Mouse (Mus musculus) brown adipose tissue, adult 24 weeks (tissue): Measurements from ENCODE around the gene Fgf10. TPM values are rescaled to one million over a fixed set of nuclear protein-coding genes. Genes with fewer than 3 reads are reported as not detected.

Source experiments
- H3K27ac ChIP-seq: fragments of 200-500 bp; replicated peaks from 2 replicates; pipeline ENCODE4 v1.5.1; 2012; ENCODE audit warnings: low read depth, mild to moderate bottlenecking, low read length
- H3K4me1 ChIP-seq: fragments of 200-500 bp; 2 replicates; pipeline ENCODE4 v1.6.1; 2012; ENCODE audit warnings: low read length, mixed read lengths; ENCODE audit not compliant: control insufficient read depth, insufficient read depth, insufficient read length
- H3K4me3 ChIP-seq: fragments of 200-500 bp; 2 replicates; pipeline ENCODE4 v1.5.1; 2012; ENCODE audit warnings: low read depth, mild to moderate bottlenecking, low read length, moderate library complexity; ENCODE audit not compliant: insufficient read depth
- polyA plus RNA-seq: library from polyadenylated mRNA; stranded (reverse); fragments of >200 nt; gene quantifications from 2 replicates; pipeline ENCODE4 v1.2.4, GENCODE M21; 2012; ENCODE audit not compliant: missing spikeins, insufficient read depth, insufficient read length

Fgf10 gene
- 2.5 and 4.5 TPM in 2 replicates for polyA plus RNA-seq

DNA sequence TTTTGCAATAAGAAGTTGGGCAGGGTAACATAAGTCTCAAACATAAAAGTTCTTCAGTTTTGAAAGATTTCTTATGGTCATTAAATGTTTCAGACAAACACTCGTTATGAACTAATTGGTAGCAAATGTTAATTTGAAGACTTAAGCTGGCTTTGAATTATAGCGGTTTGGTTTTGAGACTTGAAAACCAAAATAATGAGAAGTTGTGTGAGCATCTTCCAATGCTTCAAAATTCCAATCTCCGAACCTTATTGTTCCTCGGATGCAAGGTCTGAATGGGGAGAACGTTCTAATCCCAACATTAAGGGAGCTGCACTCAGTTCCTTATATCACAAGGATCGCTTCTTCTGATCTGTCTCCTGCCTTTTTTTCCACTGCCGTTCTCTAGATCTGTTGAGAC lies at the start of gene Fgf10:
Fgf10 (plus strand) TSS at position 301 of the 400 bp plus-strand sequence.
- Histone ChIP-seq H3K4me1 (no peaks in the 10 kb centered on the region), H3K27ac (no peak within 1 kb of the TSS), H3K4me3 (no peak within 1 kb of the TSS)

DNA sequence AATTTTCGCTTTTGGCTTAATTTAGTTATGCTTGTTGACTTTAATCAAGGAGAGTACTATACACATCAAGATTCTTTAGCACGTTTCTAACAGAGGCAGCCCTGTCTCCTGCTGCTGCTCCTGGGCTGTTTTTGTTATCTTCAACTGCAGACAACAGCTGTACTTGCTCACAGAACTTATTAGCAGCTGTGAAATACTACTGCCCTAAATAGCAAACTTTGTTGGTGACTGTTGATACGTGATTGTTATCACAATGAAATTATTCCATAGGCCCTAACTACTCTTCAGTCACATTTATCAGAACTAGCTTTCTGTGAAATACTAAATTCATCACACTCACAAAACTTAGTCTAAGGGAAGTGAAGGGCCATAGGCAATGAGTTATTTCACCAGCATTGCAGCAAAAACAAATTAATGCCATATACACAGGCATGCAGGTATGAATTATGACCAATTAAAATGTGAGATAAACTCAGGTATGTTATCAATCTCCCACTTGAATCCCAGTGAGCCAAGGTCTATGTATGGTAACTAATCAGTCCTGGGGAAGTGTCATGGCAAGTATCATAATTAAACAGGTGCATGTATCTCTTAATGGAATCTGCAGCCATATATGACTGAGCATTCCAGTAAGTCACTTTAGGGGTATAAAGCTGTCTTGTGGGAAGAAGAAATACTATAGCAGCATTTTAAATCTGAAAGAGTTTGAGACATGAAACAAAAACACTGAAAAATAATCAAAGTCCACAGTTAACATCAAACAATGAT lies 39.7 kb upstream of the Fgf10 start:
- Histone ChIP-seq H3K4me3 (no peak overlapping the region), H3K4me1 (no peaks in the 10 kb centered on the region), H3K27ac (no peak overlapping the region)

DNA sequence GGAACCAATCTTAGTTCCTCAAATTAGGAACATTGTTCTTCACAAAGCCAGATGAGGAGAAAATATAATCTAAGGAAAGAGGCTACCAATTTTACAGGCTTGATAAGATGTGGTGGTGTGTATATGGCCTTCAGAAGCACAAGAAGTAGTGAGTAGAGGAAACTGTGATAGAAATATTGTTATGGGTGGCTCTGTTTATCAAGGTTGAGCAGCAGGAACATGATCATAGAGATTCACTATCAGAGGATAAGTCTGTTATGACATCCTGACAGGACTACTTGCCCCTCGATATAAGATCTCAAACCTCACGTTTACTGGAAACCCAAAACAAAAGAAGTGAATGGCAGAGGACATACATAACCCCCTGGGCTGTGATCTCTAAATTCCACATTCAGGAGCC lies 38.1 kb upstream of the Fgf10 start:
- no peaks in the 10 kb centered on the region for H3K4me1 ChIP-seq

DNA sequence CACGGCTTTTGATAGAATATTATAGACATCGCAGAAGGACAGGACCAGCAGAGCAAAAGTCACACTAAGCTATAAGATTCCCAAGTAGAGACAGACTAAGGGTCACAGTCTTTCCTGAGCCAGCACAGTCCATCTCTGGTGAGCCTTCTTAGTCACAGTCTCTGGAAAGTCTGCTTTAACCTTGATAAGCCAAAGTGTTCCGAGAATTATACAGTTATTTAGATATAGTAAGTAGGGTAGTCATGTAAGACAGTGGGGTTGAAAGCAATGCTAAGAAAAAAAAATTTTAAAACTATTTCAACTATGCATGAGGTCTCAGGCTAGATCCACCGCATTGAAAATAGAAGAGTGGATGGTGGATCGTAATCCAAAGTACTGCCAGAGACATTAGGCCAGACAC lies 33.5 kb upstream of the Fgf10 start:
- Histone ChIP-seq H3K4me3 (no peak overlapping the region), H3K4me1 (no peaks in the 10 kb centered on the region), H3K27ac (no peak overlapping the region)

More for the DNA sequence above, 38.1 kb upstream of the Fgf10 start:
- Histone ChIP-seq H3K27ac (no peak overlapping the region), H3K4me3 (no peak overlapping the region)

DNA sequence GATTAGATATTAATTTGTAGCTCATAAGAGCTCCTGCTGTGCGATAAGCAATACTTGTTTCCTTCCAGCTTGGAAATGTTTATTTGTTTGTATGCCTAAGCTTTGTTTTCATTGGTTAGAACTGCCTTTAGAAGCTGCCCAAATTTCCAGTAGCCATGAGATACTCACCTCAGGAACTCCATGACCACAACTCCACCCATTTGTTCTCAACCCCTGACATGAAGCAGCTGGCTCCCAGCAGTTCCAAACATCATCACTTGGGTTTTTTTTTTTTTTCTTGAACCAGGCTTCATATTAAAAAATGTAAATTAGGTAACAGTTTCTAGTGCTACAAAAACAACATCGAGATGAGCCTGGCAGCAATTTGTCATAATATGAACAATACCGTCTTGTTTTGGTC lies 27.0 kb upstream of the Fgf10 start:
- Histone ChIP-seq H3K4me3 (no peak overlapping the region), H3K4me1 (no peaks in the 10 kb centered on the region), H3K27ac (no peak overlapping the region)

DNA sequence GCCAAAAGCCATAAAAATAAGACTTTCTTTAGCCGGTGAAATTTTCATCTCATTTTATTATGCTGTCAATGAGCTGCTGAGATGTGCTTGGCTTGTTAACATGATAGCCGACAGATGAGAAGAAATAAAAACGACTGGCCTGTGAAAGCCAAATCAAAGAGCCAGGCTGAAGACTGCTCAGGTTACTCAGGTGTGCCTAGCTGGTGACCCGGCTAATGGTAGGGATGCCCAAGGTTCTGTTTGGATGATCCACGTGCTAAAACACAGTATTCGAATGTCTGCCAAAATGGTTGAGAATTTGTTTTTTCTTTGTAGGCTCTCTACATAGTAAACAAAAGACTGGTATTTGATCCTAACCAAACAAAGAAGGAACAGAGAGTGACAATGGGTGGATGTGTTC lies 26.5 kb upstream of the Fgf10 start:
- no peak overlapping the region for H3K27ac ChIP-seq
- H3K4me1 ChIP-seq = no peaks in the 10 kb centered on the region
- H3K4me3 ChIP-seq = no peak overlapping the region

DNA sequence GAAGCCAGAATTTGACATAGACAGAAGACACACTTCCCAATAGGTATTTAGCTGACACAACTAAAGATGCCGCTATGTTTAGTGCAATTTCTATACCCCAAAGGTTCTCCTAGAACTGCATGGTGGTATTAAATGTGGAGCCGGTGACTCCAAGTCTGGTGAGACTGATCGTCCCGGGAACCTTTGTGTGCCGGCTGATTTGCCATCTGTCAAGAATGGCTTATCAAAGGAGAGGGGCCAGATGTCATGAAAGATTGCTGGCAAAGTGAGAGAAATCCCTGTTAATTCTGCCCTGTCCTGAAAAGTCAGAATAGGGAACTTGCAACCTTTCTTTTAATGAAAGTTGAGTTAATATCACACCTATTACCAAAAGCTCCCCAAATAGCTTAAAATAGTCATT lies 12.6 kb upstream of the Fgf10 start:
- no peak overlapping the region for H3K4me3 ChIP-seq
- no peak overlapping the region for H3K27ac ChIP-seq
- H3K4me1 ChIP-seq = no peaks in the 10 kb centered on the region

DNA sequence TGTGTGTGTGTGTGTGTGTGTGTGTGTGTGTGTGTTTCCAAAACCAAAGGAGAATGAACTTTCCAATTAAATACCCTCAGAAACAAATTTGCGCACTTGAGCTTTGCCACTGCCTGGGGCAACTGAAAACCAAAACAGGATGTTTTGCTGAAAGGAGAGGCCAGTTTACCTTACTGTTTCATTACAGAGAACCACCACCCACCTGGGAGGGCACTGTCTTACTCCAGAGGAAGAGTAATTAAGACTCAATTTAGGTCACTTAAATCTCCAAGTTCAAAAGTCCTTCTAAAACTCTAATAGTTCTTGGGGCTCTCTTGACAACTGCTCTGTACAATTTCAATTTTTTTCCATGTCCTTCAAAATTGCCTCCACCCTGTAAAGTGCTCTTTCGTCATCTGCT lies 11.6 kb upstream of the Fgf10 start:
- no peak overlapping the region for H3K27ac ChIP-seq
- no peak overlapping the region for H3K4me3 ChIP-seq
- H3K4me1 ChIP-seq = no peaks in the 10 kb centered on the region

DNA sequence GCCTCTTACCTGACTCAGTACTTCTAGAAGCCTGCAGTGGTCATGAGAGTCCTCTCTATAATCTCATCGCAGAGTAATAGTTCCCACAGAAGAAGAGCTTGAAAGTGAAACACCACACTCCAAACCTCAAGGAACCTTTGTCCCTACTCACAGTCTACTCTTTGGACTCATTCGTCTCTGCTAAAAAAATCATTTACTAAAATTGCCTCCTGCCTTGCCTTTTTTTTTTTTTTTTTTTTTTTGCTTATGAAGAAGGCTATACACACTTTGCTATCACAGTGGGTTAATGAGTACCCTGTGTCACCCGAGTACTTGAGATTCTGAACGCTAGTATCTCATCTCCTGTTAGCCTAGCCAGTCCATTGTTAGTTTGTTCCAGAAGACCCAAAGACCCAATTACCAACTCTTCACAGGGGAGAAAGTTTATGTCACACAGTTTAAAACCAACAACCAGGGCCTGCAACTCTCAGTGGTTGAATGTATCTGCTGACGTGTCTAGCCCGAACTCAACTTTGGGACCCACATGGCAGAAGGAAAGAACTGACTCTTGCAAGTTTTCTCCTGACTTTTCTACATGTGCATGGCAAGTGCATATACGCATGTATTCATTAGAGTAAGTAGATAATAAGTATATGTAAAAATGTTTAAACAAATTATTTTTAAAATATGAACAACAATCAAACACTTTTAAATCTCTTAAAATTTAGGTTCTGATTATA lies 10.8 kb upstream of the Fgf10 start:
- H3K27ac ChIP-seq = no peak overlapping the region
- no peaks in the 10 kb centered on the region for H3K4me1 ChIP-seq
- no peak overlapping the region for H3K4me3 ChIP-seq

DNA sequence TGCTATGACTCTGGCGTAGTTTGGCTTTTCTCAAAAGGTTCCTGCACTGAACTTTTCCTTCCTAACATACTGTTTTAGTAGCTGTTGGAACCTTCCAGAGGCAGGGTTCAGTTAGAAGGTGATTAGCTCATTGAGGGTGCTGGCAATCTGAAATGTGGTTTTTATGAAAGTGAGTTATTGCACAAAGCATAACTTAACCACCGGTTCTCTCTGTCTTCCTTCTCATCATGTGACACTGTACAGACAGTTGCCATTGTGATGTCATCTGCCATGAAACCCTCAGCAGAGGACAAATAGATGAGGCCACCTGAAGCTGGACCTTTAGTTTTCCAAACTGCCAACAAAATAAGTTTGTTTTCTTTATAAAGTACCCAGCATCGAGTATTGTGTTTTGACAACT lies 7.9 kb upstream of the Fgf10 start:
- H3K4me1 ChIP-seq = no peaks in the 10 kb centered on the region
- H3K27ac ChIP-seq = no peak overlapping the region
- H3K4me3 ChIP-seq = no peak overlapping the region

DNA sequence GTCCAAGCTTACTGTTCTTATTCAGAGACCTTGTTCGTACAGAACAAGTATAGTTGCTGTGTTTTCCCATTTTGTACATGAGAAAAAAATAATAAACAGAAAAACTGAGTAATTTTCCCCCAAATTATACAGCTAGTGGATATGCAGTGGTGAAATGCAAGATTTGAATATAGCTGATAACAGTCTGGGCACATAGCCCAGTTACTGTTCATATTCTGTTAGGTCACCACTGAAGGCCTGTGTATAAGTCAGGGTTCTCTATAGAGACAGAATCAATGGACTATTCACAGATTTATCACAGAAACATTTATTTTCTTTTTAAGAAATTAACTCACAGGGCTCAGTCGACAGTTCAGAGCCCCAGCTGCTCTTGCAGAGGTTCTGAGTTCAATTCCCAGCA lies 4.7 kb upstream of the Fgf10 start:
- no peaks in the 10 kb centered on the region for H3K4me1 ChIP-seq
- no peak overlapping the region for H3K27ac ChIP-seq
- H3K4me3 ChIP-seq = no peak overlapping the region

DNA sequence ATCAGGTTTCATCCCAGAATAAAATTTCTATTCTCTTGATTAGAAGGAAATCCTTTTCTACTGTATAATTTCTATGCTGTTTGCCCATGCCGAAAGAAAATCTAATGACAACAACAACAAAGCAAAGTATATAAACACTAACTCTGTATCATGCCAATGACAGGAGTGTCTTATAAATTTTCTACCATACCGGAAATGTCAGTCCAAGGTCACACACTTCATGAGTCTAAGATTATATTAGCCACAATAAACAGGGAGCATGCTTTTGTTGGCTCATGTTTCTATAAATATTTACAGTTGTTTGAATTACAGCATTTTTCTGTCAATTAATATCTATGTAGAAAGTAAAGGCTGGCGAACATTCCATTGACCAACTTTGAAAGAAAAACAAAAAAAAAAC lies 9.6 kb downstream of the Fgf10 start:
- no peak overlapping the region for H3K27ac ChIP-seq
- no peaks in the 10 kb centered on the region for H3K4me1 ChIP-seq
- H3K4me3 ChIP-seq = no peak overlapping the region

DNA sequence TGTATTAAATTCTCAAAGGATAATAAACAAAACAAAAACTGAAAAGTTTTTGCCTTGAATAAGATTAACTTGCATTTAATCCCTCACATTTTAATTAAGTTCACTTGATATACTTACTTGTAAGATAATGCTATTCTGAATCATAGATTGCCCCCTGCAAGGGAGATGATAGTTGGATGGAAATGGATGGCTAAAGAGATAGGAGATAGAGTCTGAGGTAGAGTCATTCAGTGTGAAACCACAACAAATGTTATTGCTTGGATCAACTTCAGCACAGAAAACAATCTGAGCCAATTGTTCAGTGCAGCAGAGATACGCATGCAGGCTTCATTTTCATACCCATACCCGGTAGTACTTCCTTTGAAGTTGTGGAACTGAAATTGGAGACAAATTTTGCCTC lies 23.5 kb downstream of the Fgf10 start:
- no peaks in the 10 kb centered on the region for H3K4me1 ChIP-seq
- no peak overlapping the region for H3K27ac ChIP-seq
- no peak overlapping the region for H3K4me3 ChIP-seq

DNA sequence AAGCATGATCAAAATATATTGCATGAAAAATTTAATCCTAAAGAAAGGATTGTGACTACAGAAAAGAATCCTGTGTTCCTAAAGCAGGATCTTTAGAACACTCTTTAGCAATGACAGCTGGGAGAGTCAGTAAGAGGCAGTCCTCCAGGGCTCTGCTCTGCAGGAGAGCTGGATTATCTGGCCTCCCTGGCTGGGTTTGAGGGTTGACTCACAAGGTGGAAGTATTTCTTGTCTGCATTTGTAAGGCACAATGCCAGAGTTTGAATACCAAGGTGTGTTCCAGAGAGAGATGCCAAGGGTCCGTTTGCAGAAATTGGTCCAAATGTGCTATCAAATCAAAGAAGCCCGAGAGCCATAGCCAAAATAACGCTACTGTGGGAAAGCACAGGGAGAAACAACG lies 25.5 kb downstream of the Fgf10 start:
- Histone ChIP-seq H3K27ac (no peak overlapping the region), H3K4me3 (no peak overlapping the region)

DNA sequence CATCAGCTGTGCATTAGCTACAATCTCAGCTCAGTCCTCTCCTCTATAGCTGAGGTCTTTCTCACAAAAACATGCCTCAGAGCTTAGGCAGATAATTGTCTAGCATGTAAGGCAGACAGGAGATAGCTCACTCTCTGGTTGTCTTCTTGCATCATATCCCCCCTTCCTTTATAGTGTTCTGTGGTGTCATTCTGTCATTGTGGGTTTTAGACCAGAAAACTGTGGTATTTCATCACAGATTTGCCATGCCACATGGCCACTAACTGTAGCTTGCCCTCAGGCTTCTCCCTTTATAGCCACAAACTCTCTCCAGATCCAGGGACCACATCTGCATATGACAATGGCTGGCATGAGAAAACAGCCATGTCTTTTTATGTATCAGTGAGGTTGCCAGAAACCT lies 34.1 kb downstream of the Fgf10 start:
- no peak overlapping the region for H3K27ac ChIP-seq

More for the DNA sequence above, 25.5 kb downstream of the Fgf10 start:
- H3K4me1 ChIP-seq = no peaks in the 10 kb centered on the region

DNA sequence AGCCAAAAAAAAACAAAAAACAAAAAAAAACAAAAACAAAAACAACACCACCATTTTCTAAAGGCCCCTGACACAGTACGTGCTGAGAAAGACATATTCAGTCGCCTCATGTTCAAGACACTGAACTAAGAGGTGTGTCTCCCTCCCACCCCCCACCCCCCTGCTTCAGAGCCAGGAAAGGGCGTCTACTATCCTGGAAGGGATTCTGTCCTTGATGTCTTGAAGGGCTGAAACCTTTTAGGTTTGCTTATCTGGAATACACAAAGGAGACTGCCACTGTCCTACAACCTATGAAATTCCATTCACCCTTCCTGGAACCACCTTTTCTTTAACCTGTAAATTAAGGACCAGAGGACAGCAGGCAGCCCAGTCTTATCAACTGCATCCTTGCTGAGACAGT lies 36.1 kb downstream of the Fgf10 start:
- no peaks in the 10 kb centered on the region for H3K4me1 ChIP-seq
- H3K4me3 ChIP-seq = no peak overlapping the region
- no peak overlapping the region for H3K27ac ChIP-seq

More for the DNA sequence above, 34.1 kb downstream of the Fgf10 start:
- Histone ChIP-seq H3K4me1 (no peaks in the 10 kb centered on the region), H3K4me3 (no peak overlapping the region)
